Mouse (Mus musculus) brain, adult 2 months (tissue): ENCODE measurements around the gene Atg16l1.
"Not testable (repeated sequence)": the region's sequence is repeated elsewhere in the genome, so short reads cannot be mapped to it uniquely, and the experiment has no call there.

Experiments used
- DNase-seq: peaks from one replicate; pipeline ENCODE4 v3.0.0; 2011; ENCODE audit warnings: low read depth, low spot score

The Atg16l1 gene

GRCm38 (mm10) chr1:87771724-87772123 lies 16.1 kb downstream of the Atg16l1 start:
- DNase-seq = no peak

- DNase-seq = no peak
These were observed 17.7 kb downstream of the Atg16l1 start for GRCm38 (mm10) chr1:87773336-87773735.

DNA sequence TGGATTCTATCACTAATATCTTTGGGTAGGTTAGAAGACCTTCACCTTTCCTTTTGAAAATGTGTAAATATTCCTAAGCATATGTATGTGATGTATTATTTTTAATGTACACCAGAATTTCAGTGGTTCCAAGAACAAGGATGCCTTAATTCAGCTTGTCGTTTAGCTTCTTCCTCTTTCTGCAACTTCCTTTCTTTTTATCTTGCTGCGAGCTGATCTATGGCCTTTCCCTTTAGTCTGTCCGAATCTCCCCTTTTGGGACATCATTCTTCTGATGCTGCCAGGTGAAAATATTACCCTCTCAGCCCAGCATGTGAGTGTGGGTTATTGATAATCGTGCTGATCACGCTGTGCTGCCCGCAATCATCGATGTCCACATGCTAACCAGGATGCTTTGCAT lies 19.2 kb downstream of the Atg16l1 start:
- DNase-seq = no peak

DNA sequence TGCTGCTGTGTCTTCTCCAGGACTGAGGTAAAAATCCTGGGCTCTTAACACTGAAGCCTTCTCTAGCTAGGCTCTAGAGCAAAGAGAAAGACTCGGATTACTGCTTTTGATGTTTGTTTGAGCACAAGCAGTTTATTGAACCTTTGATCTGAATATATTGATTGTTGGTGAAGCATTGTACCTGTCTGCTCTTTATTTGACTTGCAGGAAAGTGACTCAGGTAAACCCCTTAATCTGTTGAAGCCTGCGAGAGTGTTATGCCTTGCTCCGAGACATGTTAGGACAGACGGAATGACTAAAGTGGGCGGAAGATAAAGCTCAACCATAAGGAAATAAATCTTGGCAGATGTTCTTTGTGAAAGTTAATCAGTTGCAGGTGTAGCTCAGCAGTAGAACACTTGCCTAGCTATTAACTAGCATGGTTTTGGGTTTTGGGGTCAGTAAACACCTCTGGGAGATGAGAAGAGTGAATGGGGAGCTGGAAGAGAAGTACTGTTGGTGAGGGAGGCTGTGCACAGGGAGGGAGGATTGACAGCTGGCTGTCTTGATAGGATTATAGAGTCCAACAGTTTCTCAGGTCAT lies 23.6 kb downstream of the Atg16l1 start:
- no peak for DNase-seq

- DNase-seq = peak; percentile 64
These were observed 30.0 kb downstream of the Atg16l1 start for GRCm38 (mm10) chr1:87785703-87786102.

GRCm38 (mm10) chr1:87786251-87786650 lies 30.6 kb downstream of the Atg16l1 start:
- DNase-seq = peak; percentile 84

DNA sequence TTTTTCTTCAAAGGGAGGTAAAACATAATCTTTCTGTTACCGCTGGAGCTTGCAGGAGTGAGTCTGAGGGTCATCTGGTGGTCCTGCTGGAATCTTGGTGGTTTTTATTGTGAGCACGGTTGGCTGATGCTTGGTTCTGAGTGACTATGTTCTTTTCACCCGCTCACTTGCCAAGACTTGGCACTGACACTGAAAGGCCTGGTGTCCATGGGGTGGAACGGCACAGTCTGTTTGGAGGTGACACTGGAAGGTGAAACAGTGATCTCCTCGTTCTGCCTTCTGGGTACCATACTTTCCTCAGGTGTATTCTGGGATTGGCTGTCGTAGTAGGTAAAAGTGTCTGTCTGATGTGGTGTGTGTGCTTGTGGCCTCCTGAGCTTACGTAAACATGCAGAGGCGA lies 34.0 kb downstream of the Atg16l1 start:
- DNase-seq = no peak

GRCm38 (mm10) chr1:87792438-87793137 lies 36.9 kb downstream of the Atg16l1 start:
- peak; percentile 60 for DNase-seq

DNA sequence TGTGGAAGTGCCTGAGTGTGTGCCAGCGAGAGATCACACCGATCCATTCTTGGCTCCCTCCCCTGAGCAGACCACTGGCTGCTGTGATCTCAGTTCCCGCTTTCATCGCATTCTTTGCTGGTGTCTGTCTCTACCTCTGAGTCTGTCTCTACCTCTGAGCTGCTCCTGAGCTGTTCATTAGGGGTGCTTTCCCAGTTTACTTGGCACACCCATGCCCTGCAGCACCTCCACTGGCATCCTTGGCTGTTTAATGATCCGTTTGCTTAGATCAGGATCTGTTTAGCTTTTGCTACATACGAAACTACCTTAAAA lies 37.4 kb downstream of the Atg16l1 start:
- no peak for DNase-seq

- no peak for DNase-seq
These were observed 42.0 kb downstream of the Atg16l1 start for GRCm38 (mm10) chr1:87797702-87798101.

GRCm38 (mm10) chr1:87798306-87798705 lies 42.6 kb downstream of the Atg16l1 start:
- peak; percentile 80 for DNase-seq

GRCm38 (mm10) chr1:87803576-87803975 lies 47.9 kb downstream of the Atg16l1 start, which contains the start of gene Sag:
Gene Sag, plus strand, starts transcription at chr1:87803680.
- DNase-seq = no peak

DNA sequence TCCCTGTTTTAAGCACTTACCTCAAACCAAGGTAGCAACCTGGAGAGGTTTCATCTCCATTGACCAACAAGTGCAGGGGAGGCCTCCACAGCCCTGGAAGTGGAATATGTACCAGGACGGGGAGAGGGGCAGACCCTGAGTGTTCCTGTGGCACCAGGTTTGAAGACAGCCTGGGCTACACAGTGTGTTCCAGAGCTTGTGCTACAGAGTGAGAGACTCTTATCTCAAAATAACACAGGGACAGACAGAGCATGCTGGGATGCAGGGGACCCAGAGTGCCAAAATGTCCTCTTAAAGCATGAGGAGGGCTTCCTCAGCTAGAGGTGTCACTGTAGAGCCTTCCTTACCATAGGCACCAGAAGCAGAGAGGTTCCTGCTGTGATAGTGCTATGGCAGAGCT lies 52.1 kb downstream of the Atg16l1 start:
- DNase-seq = no peak

- DNase-seq = peak; percentile 50
These were observed 55.7 kb downstream of the Atg16l1 start for GRCm38 (mm10) chr1:87811391-87811790.

GRCm38 (mm10) chr1:87812061-87812460 lies 56.4 kb downstream of the Atg16l1 start:
- DNase-seq = peak; percentile 26

GRCm38 (mm10) chr1:87813155-87813554 lies 57.5 kb downstream of the Atg16l1 start:
- peak; percentile 90 for DNase-seq

DNA sequence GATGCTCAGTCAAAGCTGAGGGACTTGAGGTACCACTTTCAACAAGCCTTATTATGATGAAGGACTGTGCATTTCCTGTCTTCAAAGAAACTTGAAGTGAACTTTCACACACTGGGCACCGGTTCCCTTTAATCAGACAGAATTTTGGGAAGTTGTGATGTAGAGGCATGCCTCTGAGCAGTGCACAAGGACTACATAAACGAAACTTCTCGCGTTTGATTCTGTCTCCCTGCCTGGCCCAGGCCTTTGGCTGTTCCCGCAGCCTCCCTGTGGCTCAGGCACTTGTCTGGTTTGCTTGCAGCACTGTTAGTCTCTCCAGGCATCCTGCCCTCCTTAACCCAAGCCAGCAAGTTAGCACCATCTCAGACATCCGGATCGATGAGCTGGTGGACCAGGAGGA lies 58.0 kb downstream of the Atg16l1 start:
- DNase-seq = peak; percentile 34

- no peak for DNase-seq
These were observed 68.8 kb downstream of the Atg16l1 start for GRCm38 (mm10) chr1:87824420-87824995.

DNA sequence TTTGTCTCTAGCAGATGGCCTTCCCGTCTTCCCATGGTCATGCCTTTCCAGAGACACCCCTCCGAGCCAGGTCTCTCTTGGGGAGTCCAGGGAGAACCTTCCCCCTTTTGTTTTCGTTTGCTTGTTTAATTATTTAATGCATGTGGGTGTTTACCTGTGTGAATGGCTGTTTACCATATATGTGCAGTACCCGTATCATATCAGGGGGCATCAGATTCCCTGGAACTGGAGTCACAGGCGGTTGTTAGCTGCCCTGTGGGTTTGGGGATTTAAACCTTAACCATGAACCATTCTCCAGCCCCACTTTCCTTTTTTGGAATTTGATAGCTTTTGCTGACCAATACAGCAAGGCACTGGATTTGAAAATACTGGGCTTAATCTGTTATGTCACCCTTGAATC lies 69.6 kb downstream of the Atg16l1 start:
- no peak for DNase-seq

GRCm38 (mm10) chr1:87825991-87826390 lies 70.3 kb downstream of the Atg16l1 start:
- DNase-seq = no peak

DNA sequence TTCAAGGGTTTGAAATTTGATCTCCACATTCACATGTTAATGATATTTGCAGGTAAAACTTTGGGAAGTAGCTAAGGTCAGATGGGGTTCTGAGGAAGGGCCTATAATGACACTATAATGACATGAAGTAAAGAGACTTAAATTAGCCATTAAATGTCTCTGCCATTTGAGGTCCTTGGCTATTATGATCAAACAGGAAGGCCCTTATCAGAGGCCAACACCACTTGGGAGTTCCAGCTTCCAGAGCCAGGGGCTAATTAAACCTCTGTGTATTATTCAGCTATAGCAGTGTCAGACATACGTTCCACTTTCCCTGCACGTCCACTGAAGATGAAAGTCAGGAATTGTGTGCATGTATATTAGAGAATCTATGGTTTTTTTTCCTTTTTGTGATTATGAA lies 70.8 kb downstream of the Atg16l1 start:
- no peak for DNase-seq

GRCm38 (mm10) chr1:87827476-87827875 lies 71.8 kb downstream of the Atg16l1 start:
- DNase-seq = not testable (repeated sequence)

DNA sequence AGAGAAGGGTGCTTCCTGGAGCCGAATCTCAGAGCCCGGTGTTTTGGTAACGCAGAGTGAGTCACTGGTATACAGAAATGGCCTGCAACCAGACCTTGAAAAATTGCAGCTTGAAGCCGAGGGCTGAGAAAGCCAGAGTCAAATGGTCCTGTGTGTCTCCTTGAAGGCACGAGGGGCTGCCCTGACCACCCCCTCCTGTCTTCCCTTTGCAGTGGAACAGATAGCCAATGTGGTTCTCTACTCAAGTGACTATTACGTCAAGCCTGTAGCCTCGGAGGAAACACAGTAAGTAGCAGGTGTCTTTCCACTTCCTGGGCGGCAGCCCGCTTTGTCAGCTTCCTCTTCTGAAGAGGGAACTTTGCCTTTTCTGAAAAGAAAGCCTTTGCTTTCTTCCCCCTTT lies 72.5 kb downstream of the Atg16l1 start:
- peak; percentile 60 for DNase-seq
